Mouse (Mus musculus) hindbrain, embryonic 16.5 days (tissue): ENCODE data around the gene Dpp10. TPM values are rescaled to one million over a fixed set of nuclear protein-coding genes. Genes with fewer than 3 reads are reported as not detected.

Source experiments
- ATAC-seq: fragments of 200-750 bp; cut with Nextera tagmentation; 2 replicates; pipeline ENCODE4 v1.8.0; 2017; ENCODE audit warnings: moderate TSS enrichment, moderate library complexity
- H3K27ac ChIP-seq: fragments of 300-500 bp; sonication (generic); 2 replicates; pipeline ENCODE4 v1.5.1; 2014; ENCODE audit warnings: low read depth, mild to moderate bottlenecking, control low read depth, low read length, moderate library complexity
- H3K27me3 ChIP-seq: fragments of 300-500 bp; sonication (generic); replicated peaks from 2 replicates; pipeline ENCODE4 v1.6.1; 2014; ENCODE audit warnings: low read length; ENCODE audit not compliant: control insufficient read depth, insufficient read depth
- H3K36me3 ChIP-seq: fragments of 300-500 bp; sonication (generic); 2 replicates; pipeline ENCODE4 v1.6.1; 2014; ENCODE audit warnings: mild to moderate bottlenecking, low read length, moderate library complexity, mixed read lengths; ENCODE audit not compliant: control insufficient read depth, insufficient read depth
- H3K4me1 ChIP-seq: fragments of 300-500 bp; sonication (generic); 2 replicates; pipeline ENCODE4 v1.6.1; 2014; ENCODE audit warnings: low read depth, low read length; ENCODE audit not compliant: control insufficient read depth, insufficient read depth
- H3K4me2 ChIP-seq: fragments of 300-500 bp; sonication (generic); 2 replicates; pipeline ENCODE4 v1.6.1; 2014; ENCODE audit warnings: mild to moderate bottlenecking, low read length, control low read depth, moderate library complexity
- H3K4me3 ChIP-seq: fragments of 300-500 bp; sonication (generic); 2 replicates; pipeline ENCODE4 v1.5.1; 2014; ENCODE audit warnings: mild to moderate bottlenecking, low read length, control low read depth, moderate library complexity
- H3K9ac ChIP-seq: fragments of 300-500 bp; sonication (generic); 2 replicates; pipeline ENCODE4 v1.6.1; 2014; ENCODE audit warnings: low read depth, mild to moderate bottlenecking, control low read depth, low read length, moderate library complexity
- H3K9me3 ChIP-seq: fragments of 300-500 bp; sonication (generic); 2 replicates; pipeline ENCODE4 v1.6.1; 2014; ENCODE audit warnings: mild to moderate bottlenecking, low read length, moderate library complexity; ENCODE audit not compliant: control insufficient read depth
- WGBS: fragments of 180-500 bp; shearing (Covaris S2); extraction: QIAGEN DNeasy Blood & Tissue Kit; methylation state at CpG from one replicate; pipeline ENCODE4 v1.1.7; 2014; 5-methylcytosine and 5-hydroxymethylcytosine counted together
- polyA plus RNA-seq: library from polyadenylated mRNA; unstranded; fragments of >200 nt; fragmentation: Nextera tagmentation; extraction: Ambion mirVana; gene quantifications from 2 replicates; pipeline ENCODE4 v1.2.1, GENCODE M21; 2015

Gene Dpp10
- 24.2 and 24.9 TPM in 2 replicates for polyA plus RNA-seq

GRCm38 (mm10) chr1:124044925-124045640 is at the start of gene Dpp10:
Gene Dpp10 (minus strand): TSS chr1:124045559.
- Histone ChIP-seq H3K9me3 (no peaks in the 10 kb centered on the region), H3K9ac (peak within 1 kb of the TSS; percentile 80), H3K27me3 (no peaks in the 10 kb centered on the region), H3K27ac (peak within 1 kb of the TSS; percentile 89), H3K4me2 (peak within 1 kb of the TSS; percentile 75), H3K36me3 (no peaks in the 10 kb centered on the region), H3K4me3 (peak within 1 kb of the TSS; percentile 76), H3K4me1 (no peaks in the 10 kb centered on the region)
- ATAC-seq, result peak; percentile 62
- under 1% methylated on average over 29 of the region's 38 CpGs for WGBS

DNA sequence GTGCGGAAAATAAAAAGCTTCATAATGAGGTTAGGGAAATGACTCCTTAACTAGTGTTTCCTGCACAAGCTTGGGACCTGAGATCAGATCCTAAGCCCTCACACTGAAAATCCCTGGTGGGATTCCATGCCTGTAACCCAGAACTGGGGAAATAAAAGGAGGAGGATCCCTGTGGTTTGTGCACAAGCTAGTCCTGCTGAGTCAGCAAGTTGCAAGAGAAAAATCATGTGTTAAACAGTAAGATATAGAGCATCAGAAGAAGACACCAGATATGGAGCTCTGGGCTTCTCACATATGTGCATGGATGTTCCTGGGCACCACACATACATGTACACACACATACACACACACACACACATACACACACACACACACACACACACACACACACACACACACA is 3.2 kb upstream of the Dpp10 start:
- Histone ChIP-seq H3K9ac (no peak overlapping the region), H3K4me2 (no peak overlapping the region), H3K4me1 (no peaks in the 10 kb centered on the region), H3K9me3 (no peaks in the 10 kb centered on the region), H3K4me3 (no peak overlapping the region), H3K27ac (no peak overlapping the region), H3K27me3 (no peaks in the 10 kb centered on the region), H3K36me3 (no peaks in the 10 kb centered on the region)
- ATAC-seq, result no peak
- WGBS, result 79% methylated on average over 1 of the region's 1 CpGs

DNA sequence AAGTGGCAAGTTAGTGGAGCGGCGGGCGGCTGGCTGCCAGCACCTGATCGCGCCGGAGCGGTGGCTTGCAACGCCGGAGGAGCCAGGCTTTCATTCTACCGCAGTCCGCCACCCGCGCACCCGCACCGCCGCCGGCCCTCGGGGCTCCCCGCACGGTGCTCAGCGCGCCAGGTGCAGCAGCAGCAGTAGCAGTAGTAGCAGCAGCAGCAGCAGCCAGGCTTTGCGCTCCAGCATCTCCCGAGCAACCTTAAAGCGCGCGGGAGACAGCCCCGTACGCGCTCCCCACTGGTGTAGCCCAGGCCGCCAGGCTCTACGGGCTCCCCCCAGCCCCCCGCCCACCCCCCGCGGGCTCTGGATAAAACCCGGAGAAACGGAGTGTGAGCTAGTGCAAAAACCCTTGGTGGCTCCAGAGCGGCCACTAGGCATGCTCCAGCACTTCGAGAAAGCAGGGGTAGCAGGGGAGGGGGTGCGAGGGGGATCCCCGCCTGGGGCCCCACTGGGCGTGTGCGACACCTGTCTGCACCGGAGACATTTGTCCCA is 472 bp upstream of the Dpp10 start:
- peak overlapping the region; percentile 76 for H3K4me3 ChIP-seq
- no peaks in the 10 kb centered on the region for H3K36me3 ChIP-seq
- no peaks in the 10 kb centered on the region for H3K27me3 ChIP-seq
- no peaks in the 10 kb centered on the region for H3K4me1 ChIP-seq
- no peaks in the 10 kb centered on the region for H3K9me3 ChIP-seq
- WGBS, result under 1% methylated on average over 44 of the region's 44 CpGs
- peak overlapping the region; percentile 89 for H3K27ac ChIP-seq
- peak overlapping the region; percentile 80 for H3K9ac ChIP-seq
- ATAC-seq, result peak; percentile 94
- peak overlapping the region; percentile 75 for H3K4me2 ChIP-seq

- Histone ChIP-seq H3K27me3 (no peaks in the 10 kb centered on the region), H3K4me1 (no peaks in the 10 kb centered on the region), H3K4me2 (peak overlapping the region; percentile 75), H3K4me3 (peak overlapping the region; percentile 76), H3K9ac (peak overlapping the region; percentile 80), H3K9me3 (no peaks in the 10 kb centered on the region), H3K27ac (peak overlapping the region; percentile 50), H3K36me3 (no peaks in the 10 kb centered on the region)
- 10% methylated on average over 12 of the region's 12 CpGs for WGBS
- ATAC-seq, result no peak; the same call in 1 of the 2 replicates
These were observed 1.2 kb downstream of the Dpp10 start for GRCm38 (mm10) chr1:124044161-124044560.

- 44% methylated on average over 6 of the region's 6 CpGs for WGBS
- ATAC-seq, result 0 out of 2 replicates have a peak, but pooled peaks have one; percentile 12
- Histone ChIP-seq H3K4me3 (peak overlapping the region; percentile 76), H3K27ac (no peak overlapping the region), H3K27me3 (no peaks in the 10 kb centered on the region), H3K9ac (peak overlapping the region; percentile 80; the same call in 1 of the 2 replicates), H3K9me3 (no peaks in the 10 kb centered on the region), H3K4me1 (no peaks in the 10 kb centered on the region), H3K4me2 (peak overlapping the region; percentile 75), H3K36me3 (no peaks in the 10 kb centered on the region)
These were observed 1.9 kb downstream of the Dpp10 start for GRCm38 (mm10) chr1:124043421-124043820.

DNA sequence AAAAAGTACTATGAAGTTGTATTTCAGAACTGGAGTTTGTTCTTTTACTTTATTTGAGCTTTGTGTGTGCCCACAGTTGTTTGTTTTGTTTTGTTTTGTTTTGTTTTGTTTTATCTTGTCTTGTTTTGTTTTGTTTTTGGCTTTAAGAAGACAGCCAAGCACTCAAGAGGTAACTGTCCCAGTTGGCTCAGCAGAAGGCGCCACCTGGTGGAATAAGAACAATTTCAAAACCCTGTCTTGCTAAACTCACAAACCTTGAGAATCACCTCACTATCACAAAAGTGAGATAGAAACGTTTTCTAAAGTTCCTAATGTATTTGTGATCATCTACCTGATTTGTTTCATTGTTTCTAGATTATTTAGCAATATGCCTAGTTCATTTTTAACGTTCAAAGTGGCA is 3.8 kb downstream of the Dpp10 start:
- Histone ChIP-seq H3K36me3 (no peaks in the 10 kb centered on the region), H3K27ac (no peak overlapping the region), H3K4me2 (no peak overlapping the region; the same call in 1 of the 2 replicates), H3K9ac (no peak overlapping the region), H3K27me3 (no peaks in the 10 kb centered on the region), H3K4me1 (no peaks in the 10 kb centered on the region), H3K4me3 (no peak overlapping the region), H3K9me3 (no peaks in the 10 kb centered on the region)
- ATAC-seq, result no peak
- WGBS, result 2% methylated on average over 3 of the region's 3 CpGs

- 74% methylated on average over 4 of the region's 4 CpGs for WGBS
- no peak for ATAC-seq
- no peaks in the 10 kb centered on the region for H3K9me3 ChIP-seq
- H3K9ac ChIP-seq, result no peak overlapping the region
- no peak overlapping the region for H3K4me2 ChIP-seq
- H3K4me3 ChIP-seq, result no peak overlapping the region
- no peaks in the 10 kb centered on the region for H3K27me3 ChIP-seq
- H3K4me1 ChIP-seq, result no peaks in the 10 kb centered on the region
- no peak overlapping the region for H3K27ac ChIP-seq
- no peaks in the 10 kb centered on the region for H3K36me3 ChIP-seq
These were observed 9.9 kb downstream of the Dpp10 start for GRCm38 (mm10) chr1:124035306-124035990.

DNA sequence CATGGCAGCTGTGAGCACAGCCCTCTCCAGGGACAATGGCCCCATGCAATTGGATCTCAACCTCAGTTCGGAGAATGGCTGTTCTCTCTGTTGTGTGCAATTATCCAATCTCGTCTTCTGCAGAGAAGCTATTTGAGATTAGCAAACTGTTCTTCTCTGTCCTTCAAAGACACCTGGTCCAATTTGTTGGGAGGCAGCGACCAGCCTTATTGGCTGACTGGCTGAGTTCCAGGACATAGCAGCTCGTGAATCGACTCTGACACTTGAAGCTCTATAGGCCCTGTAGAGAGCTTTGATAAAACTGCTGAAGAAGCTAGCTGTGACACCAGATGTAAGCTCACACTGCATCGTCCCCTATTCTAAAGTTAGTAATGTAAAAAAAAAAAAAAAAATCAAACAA is 12.7 kb downstream of the Dpp10 start:
- H3K4me2 ChIP-seq, result no peak overlapping the region
- H3K36me3 ChIP-seq, result no peaks in the 10 kb centered on the region
- ATAC-seq, result no peak
- no peak overlapping the region for H3K9ac ChIP-seq
- H3K4me3 ChIP-seq, result no peak overlapping the region
- H3K27ac ChIP-seq, result no peak overlapping the region
- WGBS, result 63% methylated on average over 6 of the region's 6 CpGs
- H3K9me3 ChIP-seq, result no peaks in the 10 kb centered on the region
- no peaks in the 10 kb centered on the region for H3K4me1 ChIP-seq
- H3K27me3 ChIP-seq, result no peaks in the 10 kb centered on the region

DNA sequence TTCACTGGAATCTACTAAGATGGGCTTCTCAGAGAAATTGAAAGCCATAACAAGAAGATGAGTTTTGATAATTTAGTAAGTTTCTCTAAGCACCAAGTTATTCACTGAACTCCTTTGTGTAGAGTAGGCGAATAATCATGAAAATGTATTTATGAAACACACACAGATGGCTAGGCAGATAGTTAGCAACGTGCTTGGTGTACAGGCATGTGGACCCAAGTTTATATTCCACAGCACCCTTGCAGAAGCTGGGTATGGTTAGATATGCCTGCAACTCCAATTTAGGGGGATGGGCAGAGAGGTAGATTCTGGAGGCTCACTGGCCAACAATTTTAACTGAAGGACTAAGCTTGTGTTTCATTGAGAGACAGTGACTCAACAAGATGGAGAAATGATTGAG is 13.4 kb downstream of the Dpp10 start:
- no peak for ATAC-seq
- no peaks in the 10 kb centered on the region for H3K9me3 ChIP-seq
- H3K4me2 ChIP-seq, result no peak overlapping the region
- no peak overlapping the region for H3K4me3 ChIP-seq
- no peaks in the 10 kb centered on the region for H3K4me1 ChIP-seq
- H3K9ac ChIP-seq, result no peak overlapping the region
- H3K27ac ChIP-seq, result no peak overlapping the region
- WGBS, result 81% methylated on average over 2 of the region's 2 CpGs
- no peaks in the 10 kb centered on the region for H3K27me3 ChIP-seq
- H3K36me3 ChIP-seq, result no peaks in the 10 kb centered on the region
